In the genomic region with DNA sequence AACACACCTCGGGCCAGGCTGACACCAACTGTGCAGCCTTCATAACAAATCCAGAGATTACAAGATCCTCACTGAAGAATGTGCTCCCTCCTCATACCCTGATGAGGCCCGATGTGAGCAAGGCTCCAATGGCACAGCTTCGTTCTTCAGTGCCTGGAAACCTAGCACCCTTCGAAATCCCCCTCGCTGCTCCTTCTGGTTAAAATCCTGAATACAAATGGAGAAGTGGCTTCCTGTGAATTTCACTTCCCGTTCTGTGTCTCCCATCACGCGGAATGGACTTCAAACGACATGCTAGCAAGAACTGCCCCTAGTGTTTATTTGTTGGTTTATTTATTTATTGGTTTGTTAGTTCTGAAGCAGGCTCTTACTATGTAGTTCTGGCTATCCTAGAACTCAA, we compare ENCODE assay signal across 23 mouse cellular contexts. TPM values are rescaled to one million over a fixed set of nuclear protein-coding genes. Genes with fewer than 3 reads are reported as not detected.
DNase-seq lines count a peak whose midpoint lies in the region; ATAC-seq and TF ChIP-seq lines count a peak whose summit lies in the region.
"Had no signal": no experiment of that assay in that cellular context is flagged by ENCODE, and none has a peak within 500 bp of the region (broad histone marks: within the 10 kb centered on the region; RNA-seq: fewer than 3 reads in every experiment).

No protein-coding gene starts in this region.

- peaks cover 3% of the 10 kb centered on the region; the same call in 1 of the 2 replicates for H3K4me1 ChIP-seq in bone marrow, adult 2 months (ENCODE audit: control insufficient read depth, insufficient read depth, low read length)

- no peak overlapping the region for H3K27ac ChIP-seq in bone marrow, adult 2 months (ENCODE audit: control insufficient read depth, insufficient read depth, low read depth, low read length, poor library complexity)
- H3K27ac ChIP-seq: embryonic facial prominence, embryonic 13.5 days; forebrain, embryonic 12.5 days; limb, embryonic 10.5 days; stomach, postnatal 0 days had no signal

- TF ChIP-seq CTCF in bone marrow, adult 2 months (IDR thresholded peaks at IDR 0.05; ENCODE audit: control insufficient read depth, insufficient read depth, low read length) = no peak

- peak; percentile 21; the same call in 1 of the 2 replicates for ATAC-seq in common myeloid progenitor, adult 5-6 weeks (replicated peaks; ENCODE audit: low read depth, poor library complexity, severe bottlenecking)
- ATAC-seq: intestine, postnatal 0 days had no signal

- TF ChIP-seq POLR2A in bone marrow, adult 2 months (IDR thresholded peaks at IDR 0.05; ENCODE audit: borderline replicate concordance, control insufficient read depth, low read depth, low read length) = no peak

- H3K4me3 ChIP-seq in bone marrow, adult 2 months (replicated peaks; ENCODE audit: control insufficient read depth, low read depth, low read length) = peak overlapping the region; percentile 15
- H3K4me3 ChIP-seq: embryonic facial prominence, embryonic 13.5 days; erythroblast, embryonic 14.5 days; forebrain, embryonic 12.5 days; heart, embryonic 12.5 days; limb, embryonic 10.5 days had no signal

- 33% methylated on average over 9 of the region's 9 CpGs for WGBS in bone marrow, adult 2 months

- peak; percentile 10 for DNase-seq in lung, postnatal 25 days (ENCODE audit: low spot score)
- no peak for DNase-seq in lung, postnatal 14 days
- peak; percentile 54 to 69 for DNase-seq in monocyte, adult 2 months (ENCODE audit: low read depth in 1 of 2, low spot score in 2 of 2)
- DNase-seq in kidney, postnatal 10 days = no peak
- DNase-seq in kidney, postnatal 36 days = no peak
- DNase-seq: adrenal gland, postnatal 25 days; cerebellum, adult 11-12 months; cerebellum, postnatal 14 days; heart, postnatal 10 days; kidney, postnatal 4 days; liver; midbrain, embryonic 14.5 days; right cerebral cortex, postnatal 4 days; thymus, adult 2 months had no signal

RNA-seq across cellular contexts. Expression of a gene that starts 3.6 kb away (rescaled TPM):
- 61.3 and 127 TPM in 2 replicates for polyA plus RNA-seq in bone marrow, adult 2 months (2011; ENCODE audit: insufficient read depth, insufficient read length, low replicate concordance, missing spikeins)
- total RNA-seq in common myeloid progenitor, adult 5-6 weeks (2017) = 149 and 164 TPM in 2 replicates

RNA-seq across cellular contexts. Expression of a gene that starts 45.1 kb away (rescaled TPM):
- 6.8 and 20.6 TPM in 2 replicates for polyA plus RNA-seq in bone marrow, adult 2 months (2011; ENCODE audit: insufficient read depth, insufficient read length, low replicate concordance, missing spikeins)
- 0.27 TPM in 1 of 2 replicates, not detected in the other for total RNA-seq in common myeloid progenitor, adult 5-6 weeks (2017)

RNA-seq across cellular contexts. Expression of a gene that starts 49.9 kb away (rescaled TPM):
- 54.9 and 73.7 TPM in 2 replicates for polyA plus RNA-seq in bone marrow, adult 2 months (2011; ENCODE audit: insufficient read depth, insufficient read length, low replicate concordance, missing spikeins)
- 118 TPM in 2 replicates for total RNA-seq in common myeloid progenitor, adult 5-6 weeks (2017)

RNA-seq across cellular contexts. Expression of a gene that starts 50.1 kb away (rescaled TPM):
- 16.6 and 19.1 TPM in 2 replicates for polyA plus RNA-seq in bone marrow, adult 2 months (2011; ENCODE audit: insufficient read depth, insufficient read length, low replicate concordance, missing spikeins)
- 22.3 and 27.2 TPM in 2 replicates for total RNA-seq in common myeloid progenitor, adult 5-6 weeks (2017)

Comparison
In these comparisons a context has a peak if more than half of its experiments do, and no peak if none do; other contexts are left out.
1. DNase-seq: peak in lung, postnatal 25 days (single experiment) and monocyte, adult 2 months (2 of 2); none in lung, postnatal 14 days (single experiment), kidney, postnatal 10 days (single experiment) and kidney, postnatal 36 days (0 of 2).